Mouse (Mus musculus) intestine, embryonic 15.5 days (tissue): ENCODE measurements around the gene Myadml2. TPM values are rescaled to one million over a fixed set of nuclear protein-coding genes. Genes with fewer than 3 reads are reported as not detected.
A peak's percentile ranks its signal among the peaks of the same experiment; 100 is the strongest.

Experiments used
- ATAC-seq: fragments of 200-750 bp; cut with Nextera tagmentation; 2 replicates; pipeline ENCODE4 v1.8.0; 2017; ENCODE audit warnings: moderate TSS enrichment, moderate library complexity
- H3K27ac ChIP-seq: fragments of 300-500 bp; sonication (generic); 2 replicates; pipeline ENCODE4 v1.5.1; 2015; ENCODE audit warnings: mild to moderate bottlenecking, inconsistent platforms
- H3K27me3 ChIP-seq: fragments of 300-500 bp; sonication (generic); replicated peaks from 2 replicates; pipeline ENCODE4 v1.6.1; 2015; ENCODE audit warnings: inconsistent platforms
- H3K36me3 ChIP-seq: fragments of 300-500 bp; sonication (generic); 2 replicates; pipeline ENCODE4 v1.6.1; 2015; ENCODE audit warnings: inconsistent platforms
- H3K4me1 ChIP-seq: fragments of 300-500 bp; sonication (generic); replicated peaks from 2 replicates; pipeline ENCODE4 v1.6.1; 2015; ENCODE audit warnings: inconsistent platforms
- H3K4me2 ChIP-seq: fragments of 300-500 bp; sonication (generic); replicated peaks from 2 replicates; pipeline ENCODE4 v1.6.1; 2015; ENCODE audit warnings: mild to moderate bottlenecking, inconsistent platforms
- H3K4me3 ChIP-seq: fragments of 300-500 bp; sonication (generic); replicated peaks from 2 replicates; pipeline ENCODE4 v1.5.1; 2015; ENCODE audit warnings: inconsistent platforms
- H3K9ac ChIP-seq: fragments of 300-500 bp; sonication (generic); 2 replicates; pipeline ENCODE4 v1.6.1; 2015; ENCODE audit warnings: inconsistent platforms
- H3K9me3 ChIP-seq: fragments of 300-500 bp; sonication (generic); 2 replicates; pipeline ENCODE4 v1.6.1; 2016; ENCODE audit warnings: inconsistent platforms
- WGBS: fragments of 180-500 bp; shearing (Covaris S2); methylation state at CpG from one replicate; pipeline ENCODE4 v1.1.7; 2015; 5-methylcytosine and 5-hydroxymethylcytosine counted together
- polyA plus RNA-seq: library from polyadenylated mRNA; unstranded; fragments of >200 nt; fragmentation: Nextera tagmentation; extraction: Ambion mirVana; gene quantifications from 2 replicates; pipeline ENCODE4 v1.2.1, GENCODE M21; 2015

Myadml2 gene
- polyA plus RNA-seq, 1 experiment from 2014 or later = not detected

GRCm38 (mm10) chr11:120634810-120635209 lies 13.1 kb downstream of the Myadml2 start:
- Histone ChIP-seq H3K27me3 (no peaks in the 10 kb centered on the region), H3K4me2 (no peak overlapping the region), H3K36me3 (no peaks in the 10 kb centered on the region), H3K9ac (no peak overlapping the region), H3K4me3 (no peak overlapping the region), H3K4me1 (peaks cover 29% of the 10 kb centered on the region), H3K9me3 (no peaks in the 10 kb centered on the region), H3K27ac (no peak overlapping the region)
- WGBS = 82% methylated on average over 5 of the region's 5 CpGs
- no peak for ATAC-seq

DNA sequence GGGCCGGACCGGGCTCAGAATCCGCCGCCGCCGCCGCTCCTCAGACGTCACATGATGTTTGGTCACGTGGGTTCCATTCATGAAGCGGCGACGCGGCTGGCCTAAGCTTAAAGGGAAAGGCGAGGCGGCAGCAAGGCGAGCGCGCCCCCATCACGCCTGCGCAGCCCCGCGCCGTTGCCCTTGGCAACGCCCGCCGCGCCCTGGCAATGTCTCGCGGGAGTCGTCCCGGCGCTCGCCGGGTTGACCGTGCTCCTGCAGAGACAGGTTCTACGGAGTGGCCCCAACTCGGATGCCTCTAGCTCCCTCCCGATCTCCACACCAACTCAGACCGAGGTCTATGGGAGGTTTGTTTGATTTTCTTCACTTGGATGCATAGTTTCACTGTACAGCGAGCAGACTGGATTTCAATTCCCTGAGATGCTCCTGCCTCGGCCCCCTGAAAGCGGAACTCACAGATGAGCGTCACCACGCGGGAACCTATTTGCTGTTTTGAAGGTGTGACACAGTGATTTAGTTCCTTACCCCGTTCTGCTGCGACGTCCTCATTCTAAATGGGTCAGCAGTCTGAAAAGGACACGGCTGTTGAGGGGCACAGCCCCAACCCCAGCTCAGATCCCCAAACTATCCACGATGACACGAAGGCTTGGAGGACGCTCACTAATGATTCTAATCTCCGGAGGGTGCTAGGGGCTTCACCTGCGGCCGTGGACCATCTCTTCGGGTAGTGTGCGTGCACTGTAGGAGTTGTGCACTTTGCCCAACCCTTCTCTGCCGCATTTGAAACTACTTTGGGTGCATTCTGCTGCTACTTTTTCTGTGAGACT lies 14.2 kb downstream of the Myadml2 start, which contains the start of gene Mafg:
Mafg (minus strand) TSS at position 81 of the 824 bp plus-strand sequence.
- peak within 1 kb of the TSS; percentile 74 for H3K27ac ChIP-seq
- WGBS = 11% methylated on average over 58 of the region's 58 CpGs
- H3K4me1 ChIP-seq = peaks cover 39% of the 10 kb centered on the region
- H3K4me3 ChIP-seq = peak within 1 kb of the TSS; percentile 94
- H3K36me3 ChIP-seq = peaks cover 7% of the 10 kb centered on the region
- peak within 1 kb of the TSS; percentile 95 for H3K9ac ChIP-seq
- peak within 1 kb of the TSS; percentile 85 for H3K4me2 ChIP-seq
- peak; percentile 90 for ATAC-seq
- no peaks in the 10 kb centered on the region for H3K9me3 ChIP-seq
- no peaks in the 10 kb centered on the region for H3K27me3 ChIP-seq

GRCm38 (mm10) chr11:120632559-120633519 lies 15.1 kb downstream of the Myadml2 start:
- peak; percentile 88 for ATAC-seq
- WGBS = under 1% methylated on average over 115 of the region's 116 CpGs

DNA sequence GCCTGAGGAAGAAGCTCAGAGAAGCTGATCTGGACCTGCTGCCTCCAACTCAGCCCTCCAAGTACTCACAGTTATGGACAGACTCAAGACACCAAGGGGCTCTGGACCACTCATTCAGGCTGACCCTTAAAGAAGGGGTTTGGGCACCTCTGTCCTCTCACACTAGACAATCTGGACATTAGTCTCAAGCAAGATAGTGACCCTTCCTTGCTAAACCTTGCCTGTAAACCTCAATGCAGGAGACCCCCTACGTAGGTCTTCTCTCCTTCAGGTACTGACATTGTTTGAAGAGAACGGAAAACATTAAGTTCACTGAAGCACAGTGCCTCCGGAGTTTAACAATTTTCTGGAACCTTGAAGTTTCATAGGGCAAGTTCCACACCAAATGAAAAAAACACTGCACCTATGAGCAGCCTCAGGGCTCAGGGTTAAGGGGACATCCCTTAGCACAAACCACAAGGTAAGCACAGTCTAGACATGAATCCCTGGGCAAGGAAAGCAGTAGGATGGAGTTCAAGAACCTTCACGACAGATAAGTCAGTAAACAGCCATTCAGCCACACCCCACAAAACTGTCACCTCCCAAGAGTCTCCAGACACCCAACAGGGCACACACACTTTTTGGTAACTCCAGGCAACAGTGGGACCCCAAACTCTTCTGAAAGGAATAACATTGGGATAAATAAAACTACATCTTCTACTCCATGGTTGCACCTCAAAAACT lies 16.1 kb downstream of the Myadml2 start:
- Histone ChIP-seq H3K27ac (peak overlapping the region; percentile 74; the same call in 1 of the 2 replicates), H3K9ac (peak overlapping the region; percentile 95)
- 61% methylated on average over 4 of the region's 4 CpGs for WGBS

More at GRCm38 (mm10) chr11:120632559-120633519, 15.1 kb downstream of the Myadml2 start:
- H3K9ac ChIP-seq = peak overlapping the region; percentile 95
- H3K9me3 ChIP-seq = no peaks in the 10 kb centered on the region
- peaks cover 39% of the 10 kb centered on the region for H3K4me1 ChIP-seq
- H3K4me3 ChIP-seq = peak overlapping the region; percentile 94
- H3K27me3 ChIP-seq = no peaks in the 10 kb centered on the region
- H3K36me3 ChIP-seq = peaks cover 9% of the 10 kb centered on the region
- peak overlapping the region; percentile 85 for H3K4me2 ChIP-seq
- H3K27ac ChIP-seq = peak overlapping the region; percentile 74

DNA sequence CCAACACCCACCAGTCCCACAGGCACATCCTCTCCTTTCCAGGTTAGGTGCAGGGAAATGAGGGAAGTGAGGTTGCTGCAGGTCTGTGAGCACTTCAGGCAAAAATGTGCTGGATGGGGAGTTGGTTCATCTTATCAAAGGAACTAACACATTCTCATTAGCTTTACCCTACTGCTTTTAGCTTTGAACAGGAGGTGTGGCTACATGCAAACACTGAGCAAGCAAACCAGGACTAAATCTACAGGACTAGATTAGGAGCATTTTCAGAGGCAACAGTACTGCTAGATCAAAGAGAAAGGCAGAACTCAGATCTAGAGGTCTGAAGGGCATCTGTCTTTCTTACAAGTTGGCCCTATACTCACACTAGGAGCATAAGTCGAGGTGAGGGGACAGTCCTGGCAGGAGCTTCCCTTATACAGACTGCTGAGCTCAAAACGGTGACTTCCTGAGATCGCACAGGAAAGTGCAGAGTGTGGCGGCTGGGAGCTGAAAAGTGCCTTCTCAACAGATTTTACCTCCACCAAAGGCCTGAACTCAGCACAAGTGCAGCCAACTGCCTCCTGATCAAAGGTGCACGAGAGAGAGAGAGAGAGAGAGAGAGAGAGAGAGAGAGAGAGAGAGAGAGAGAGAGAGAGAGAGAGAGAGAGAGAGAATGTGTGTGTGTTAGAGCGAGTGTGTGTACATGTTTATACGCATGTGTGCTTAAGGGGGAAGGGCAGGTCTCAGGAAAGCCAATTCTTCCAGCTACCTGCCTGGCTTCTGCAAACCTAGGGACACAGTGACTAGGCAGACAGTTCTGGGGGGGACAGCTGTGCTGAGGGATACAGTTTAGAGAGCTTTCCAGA lies 16.9 kb downstream of the Myadml2 start:
- peaks cover 39% of the 10 kb centered on the region for H3K4me1 ChIP-seq
- H3K27me3 ChIP-seq = no peaks in the 10 kb centered on the region
- H3K4me3 ChIP-seq = 0 out of 2 replicates have a peak overlapping the region, but pooled peaks have one; percentile 94
- H3K27ac ChIP-seq = peak overlapping the region; percentile 79
- H3K9ac ChIP-seq = peak overlapping the region; percentile 29
- no peaks in the 10 kb centered on the region for H3K9me3 ChIP-seq
- H3K36me3 ChIP-seq = peaks cover 13% of the 10 kb centered on the region
- peak overlapping the region; percentile 85 for H3K4me2 ChIP-seq
- 24% methylated on average over 7 of the region's 7 CpGs for WGBS
- ATAC-seq = no peak

More for the DNA sequence above, 16.1 kb downstream of the Myadml2 start:
- no peak for ATAC-seq
- peaks cover 13% of the 10 kb centered on the region for H3K36me3 ChIP-seq
- peak overlapping the region; percentile 94 for H3K4me3 ChIP-seq
- no peaks in the 10 kb centered on the region for H3K9me3 ChIP-seq
- H3K4me2 ChIP-seq = peak overlapping the region; percentile 85
- no peaks in the 10 kb centered on the region for H3K27me3 ChIP-seq
- peaks cover 39% of the 10 kb centered on the region for H3K4me1 ChIP-seq

DNA sequence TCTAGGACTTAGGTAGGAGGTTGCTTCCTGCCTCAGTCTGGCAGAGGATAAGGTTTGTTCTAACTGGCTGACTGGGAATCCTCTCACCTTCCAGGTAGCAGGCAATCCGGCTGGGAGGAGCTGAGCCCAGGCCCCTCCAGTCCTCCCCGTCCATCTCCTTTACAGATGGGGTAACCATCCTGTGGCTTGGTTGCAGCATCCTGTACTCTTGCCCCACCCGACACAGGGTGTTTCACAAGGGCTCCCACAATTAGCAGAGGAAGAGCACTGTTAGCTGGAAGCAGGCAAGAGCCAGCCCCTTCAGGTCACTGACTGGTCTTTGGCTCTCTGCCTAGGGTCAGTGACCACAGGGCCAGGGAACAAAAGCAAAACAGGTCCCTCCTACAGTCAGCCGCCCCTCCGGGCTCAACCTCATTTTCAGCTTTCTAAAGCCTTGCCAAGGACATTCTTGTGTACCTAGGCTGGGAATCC lies 17.5 kb downstream of the Myadml2 start:
- Histone ChIP-seq H3K36me3 (peaks cover 13% of the 10 kb centered on the region), H3K27me3 (no peaks in the 10 kb centered on the region), H3K4me2 (peak overlapping the region; percentile 85), H3K27ac (peak overlapping the region; percentile 79), H3K4me1 (peaks cover 44% of the 10 kb centered on the region), H3K9ac (peak overlapping the region; percentile 29), H3K9me3 (no peaks in the 10 kb centered on the region), H3K4me3 (peak overlapping the region; percentile 17; the same call in 1 of the 2 replicates)
- 54% methylated on average over 5 of the region's 5 CpGs for WGBS
- ATAC-seq = no peak

DNA sequence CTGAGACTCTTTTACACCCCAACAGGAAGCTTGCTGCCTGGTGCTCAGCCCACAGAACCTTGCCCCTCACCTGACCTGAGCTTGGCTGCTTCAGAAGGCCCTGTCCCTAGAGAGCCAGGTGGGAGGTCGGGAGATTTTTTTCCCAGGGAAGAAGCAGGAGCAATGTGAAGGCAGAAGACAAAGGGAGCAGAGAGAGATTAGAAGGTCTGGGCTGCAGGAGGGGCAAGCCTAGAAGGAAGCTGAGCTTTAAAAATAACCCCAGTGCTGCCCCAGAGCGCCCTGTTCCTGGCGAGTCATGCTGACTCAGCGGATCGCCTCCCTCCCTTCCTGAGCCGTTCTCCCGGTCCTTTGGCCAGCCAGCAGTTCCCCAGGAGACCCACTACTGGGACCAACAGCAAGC lies 18.0 kb downstream of the Myadml2 start:
- peak overlapping the region; percentile 17; the same call in 1 of the 2 replicates for H3K4me3 ChIP-seq
- peak overlapping the region; percentile 29 for H3K9ac ChIP-seq
- peaks cover 13% of the 10 kb centered on the region for H3K36me3 ChIP-seq
- peaks cover 48% of the 10 kb centered on the region for H3K4me1 ChIP-seq
- peak overlapping the region; percentile 85 for H3K4me2 ChIP-seq
- H3K27ac ChIP-seq = peak overlapping the region; percentile 79
- 34% methylated on average over 7 of the region's 7 CpGs for WGBS
- H3K27me3 ChIP-seq = no peaks in the 10 kb centered on the region
- 0 out of 2 replicates have a peak, but pooled peaks have one; percentile 9 for ATAC-seq
- H3K9me3 ChIP-seq = no peaks in the 10 kb centered on the region

DNA sequence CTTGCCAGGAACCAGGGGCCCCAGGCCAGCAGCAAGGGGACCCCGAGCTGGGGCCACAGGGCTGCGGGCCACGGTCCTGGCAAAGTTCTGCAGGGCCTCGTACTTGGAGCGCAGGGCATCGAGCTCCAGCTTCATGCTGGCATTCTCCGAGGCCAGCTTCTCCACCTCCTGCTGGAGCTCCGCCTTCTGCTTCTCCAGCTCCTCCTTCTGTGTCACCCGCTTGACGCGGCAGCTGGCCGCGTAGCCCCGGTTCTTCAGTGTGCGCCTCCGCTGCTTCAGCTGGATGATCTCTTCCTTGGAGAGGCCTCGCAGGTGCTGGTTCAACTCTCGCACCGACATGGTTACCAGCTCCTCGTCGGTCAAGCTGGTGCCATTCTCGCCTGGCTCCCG lies 18.6 kb downstream of the Myadml2 start:
- no peak for ATAC-seq
- Histone ChIP-seq H3K4me1 (peaks cover 48% of the 10 kb centered on the region), H3K9me3 (no peaks in the 10 kb centered on the region), H3K27me3 (no peaks in the 10 kb centered on the region), H3K4me3 (no peak overlapping the region), H3K4me2 (peak overlapping the region; percentile 85), H3K9ac (peak overlapping the region; percentile 29), H3K36me3 (peaks cover 13% of the 10 kb centered on the region), H3K27ac (peak overlapping the region; percentile 79)
- WGBS = 71% methylated on average over 23 of the region's 23 CpGs

- ATAC-seq = no peak
- no peaks in the 10 kb centered on the region for H3K27me3 ChIP-seq
- H3K4me2 ChIP-seq = peak overlapping the region; percentile 12; the same call in 1 of the 2 replicates
- H3K4me3 ChIP-seq = no peak overlapping the region
- H3K9ac ChIP-seq = no peak overlapping the region
- H3K36me3 ChIP-seq = peaks cover 13% of the 10 kb centered on the region
- H3K4me1 ChIP-seq = peaks cover 48% of the 10 kb centered on the region
- 93% methylated on average over 23 of the region's 23 CpGs for WGBS
- H3K27ac ChIP-seq = 0 out of 2 replicates have a peak overlapping the region, but pooled peaks have one; percentile 79
- H3K9me3 ChIP-seq = no peaks in the 10 kb centered on the region
Observed at GRCm38 (mm10) chr11:120628601-120629340, 19.2 kb downstream of the Myadml2 start.
